Mouse (Mus musculus): ENCODE measurements around the gene Smg8. TPM values are rescaled to one million over a fixed set of nuclear protein-coding genes. Genes with fewer than 3 reads are reported as not detected.
"Not testable (repeated sequence)": the region's sequence is repeated elsewhere in the genome, so short reads cannot be mapped to it uniquely, and the experiment has no call there.

Gene Smg8
- total RNA-seq, 2 experiments from 2014 or later = 6.8 to 7.9 TPM

- intact Hi-C loops (cut with DNase I) = not testable (repeated sequence)
Measured at GRCm38 (mm10) chr11:87048900-87049299, 37.7 kb downstream of the Smg8 start.

GRCm38 (mm10) chr11:87046968-87047367 is 39.6 kb downstream of the Smg8 start:
- no peak for DNase-seq

More at GRCm38 (mm10) chr11:87048900-87049299, 37.7 kb downstream of the Smg8 start:
- not testable (repeated sequence) for DNase-seq

GRCm38 (mm10) chr11:87043052-87043451 is 43.5 kb downstream of the Smg8 start:
- DNase-seq = no peak
- intact Hi-C loops (cut with DNase I) = no loop called here

More at GRCm38 (mm10) chr11:87046968-87047367, 39.6 kb downstream of the Smg8 start:
- intact Hi-C loops (cut with DNase I) = no loop called here

- no peak for DNase-seq
- intact Hi-C loops (cut with DNase I) = no loop called here
Measured at GRCm38 (mm10) chr11:87039307-87039963, 47.1 kb downstream of the Smg8 start.

GRCm38 (mm10) chr11:87036180-87036579 is 50.4 kb downstream of the Smg8 start:
- no peak for DNase-seq
- intact Hi-C loops (cut with DNase I) = no loop called here

- intact Hi-C loops (cut with DNase I) = no loop called here
- DNase-seq = no peak
Measured at GRCm38 (mm10) chr11:87028212-87028611, 58.4 kb downstream of the Smg8 start.

Small RNA genes within 50 kb of the gene (microRNA-seq; reads per million reads assigned to microRNA genes)
- gene Mir301 = 98.1 to 131 reads per million in 2 experiments

Other genes with a start within 250 kb of the Smg8 start
- gene Ypel2, start 93.1 kb downstream of the Smg8 start, total RNA-seq (2021) = 1 to 10 TPM; 4.1 to 4.8 TPM
- 1 to 10 TPM; 2.9 to 3.5 TPM for gene Gdpd1, start 12.7 kb downstream of the Smg8 start, total RNA-seq (2021)
- under 1 TPM; 0.31 to 0.35 TPM for gene Prr11, start 21.9 kb upstream of the Smg8 start, total RNA-seq (2021)
- 1 to 10 TPM; 2.6 to 3.4 TPM for gene Ska2, start 22.5 kb upstream of the Smg8 start, total RNA-seq (2021)
- gene Trim37, start 40.3 kb upstream of the Smg8 start, total RNA-seq (2021) = 1 to 10 TPM; 2.9 TPM